Mouse (Mus musculus): ENCODE results near the gene Hsp90ab1. TPM values are rescaled to one million over a fixed set of nuclear protein-coding genes. Genes with fewer than 3 reads are reported as not detected.

Gene Hsp90ab1
- total RNA-seq, 2 experiments from 2014 or later, result 1,675 to 1,723 TPM

- DNase-seq (ENCODE audit: extremely low spot score in 1 of 2, low spot score in 2 of 2), result peak; percentile 79 to 92
- intact Hi-C loops (cut with DNase I), result loop anchor here (5.0 kb wide), 2 partner anchors 43 to 58 kb away; no protein-coding TSS in a partner anchor
These were observed 11.2 kb upstream of the Hsp90ab1 start for GRCm38 (mm10) chr17:45584096-45584896.

GRCm38 (mm10) chr17:45582715-45583355 is 9.8 kb upstream of the Hsp90ab1 start:
- no peak for DNase-seq (ENCODE audit: extremely low spot score in 1 of 2, low spot score in 2 of 2)
- intact Hi-C loops (cut with DNase I), result loop anchor here (5.0 kb wide), 2 partner anchors 44 to 59 kb away; no protein-coding TSS in a partner anchor

- intact Hi-C loops (cut with DNase I), result loop anchor here (5.0 kb wide), 2 partner anchors 45 to 60 kb away; no protein-coding TSS in a partner anchor
- no peak for DNase-seq (ENCODE audit: extremely low spot score in 1 of 2, low spot score in 2 of 2)
These were observed 9.1 kb upstream of the Hsp90ab1 start for GRCm38 (mm10) chr17:45582188-45582587.

- intact Hi-C loops (cut with DNase I), result loop anchor here (5.0 kb wide), 2 partner anchors 46 to 61 kb away; no protein-coding TSS in a partner anchor
- peak; percentile 63 to 78 for DNase-seq (ENCODE audit: extremely low spot score in 1 of 2, low spot score in 2 of 2)
These were observed 8.5 kb upstream of the Hsp90ab1 start for GRCm38 (mm10) chr17:45581567-45581983.

- intact Hi-C loops (cut with DNase I), result loop anchor here (5.0 kb wide), 2 partner anchors 46 to 61 kb away; no protein-coding TSS in a partner anchor
- DNase-seq (ENCODE audit: extremely low spot score in 1 of 2, low spot score in 2 of 2), result peak in 1 of 2 experiments; percentile 66
These were observed 7.9 kb upstream of the Hsp90ab1 start for GRCm38 (mm10) chr17:45580958-45581477.

GRCm38 (mm10) chr17:45579554-45579953 is 6.5 kb upstream of the Hsp90ab1 start:
- intact Hi-C loops (cut with DNase I), result no loop called here
- DNase-seq (ENCODE audit: extremely low spot score in 1 of 2, low spot score in 2 of 2), result no peak

GRCm38 (mm10) chr17:45578843-45579242 is 5.8 kb upstream of the Hsp90ab1 start:
- intact Hi-C loops (cut with DNase I), result no loop called here
- no peak for DNase-seq (ENCODE audit: extremely low spot score in 1 of 2, low spot score in 2 of 2)

- no peak for DNase-seq (ENCODE audit: extremely low spot score in 1 of 2, low spot score in 2 of 2)
- intact Hi-C loops (cut with DNase I), result no loop called here
These were observed 5.2 kb upstream of the Hsp90ab1 start for GRCm38 (mm10) chr17:45578242-45578641.

GRCm38 (mm10) chr17:45575123-45575897 is 2.2 kb upstream of the Hsp90ab1 start:
- intact Hi-C loops (cut with DNase I), result no loop called here
- no peak for DNase-seq (ENCODE audit: extremely low spot score in 1 of 2, low spot score in 2 of 2)

GRCm38 (mm10) chr17:45574129-45574761 is 1.2 kb upstream of the Hsp90ab1 start:
- DNase-seq (ENCODE audit: extremely low spot score in 1 of 2, low spot score in 2 of 2), result peak; percentile 75 to 83
- intact Hi-C loops (cut with DNase I), result no loop called here

GRCm38 (mm10) chr17:45573780-45574123 is 681 bp upstream of the Hsp90ab1 start:
- DNase-seq (ENCODE audit: extremely low spot score in 1 of 2, low spot score in 2 of 2), result peak; percentile 98
- intact Hi-C loops (cut with DNase I), result no loop called here

GRCm38 (mm10) chr17:45572103-45573086 is 676 bp downstream of the Hsp90ab1 start:
- peak; percentile 73 to 94 for DNase-seq (ENCODE audit: extremely low spot score in 1 of 2, low spot score in 2 of 2)
- intact Hi-C loops (cut with DNase I), result loop anchor here (1.0 kb wide), 1 partner anchor 8 kb away; no protein-coding TSS in a partner anchor

GRCm38 (mm10) chr17:45569999-45570398 is 3.1 kb downstream of the Hsp90ab1 start:
- no peak for DNase-seq (ENCODE audit: extremely low spot score in 1 of 2, low spot score in 2 of 2)
- intact Hi-C loops (cut with DNase I), result no loop called here

- intact Hi-C loops (cut with DNase I), result no loop called here
- no peak for DNase-seq (ENCODE audit: extremely low spot score in 1 of 2, low spot score in 2 of 2)
These were observed 4.1 kb downstream of the Hsp90ab1 start for GRCm38 (mm10) chr17:45568990-45569389.

GRCm38 (mm10) chr17:45567162-45567601 is 5.9 kb downstream of the Hsp90ab1 start:
- intact Hi-C loops (cut with DNase I), result no loop called here

GRCm38 (mm10) chr17:45566360-45567161 is 6.5 kb downstream of the Hsp90ab1 start:
- intact Hi-C loops (cut with DNase I), result no loop called here
- DNase-seq (ENCODE audit: extremely low spot score in 1 of 2, low spot score in 2 of 2), result peak in 1 of 2 experiments; percentile 41

More at GRCm38 (mm10) chr17:45567162-45567601, 5.9 kb downstream of the Hsp90ab1 start:
- no peak for DNase-seq (ENCODE audit: extremely low spot score in 1 of 2, low spot score in 2 of 2)

- DNase-seq (ENCODE audit: extremely low spot score in 1 of 2, low spot score in 2 of 2), result no peak
- intact Hi-C loops (cut with DNase I), result no loop called here
These were observed 7.1 kb downstream of the Hsp90ab1 start for GRCm38 (mm10) chr17:45566031-45566359.

Data from left cerebral cortex, postnatal 10 days (tissue).